Mouse (Mus musculus) embryonic facial prominence, embryonic 14.5 days (tissue): ENCODE measurements around the gene Pacsin3. TPM values are rescaled to one million over a fixed set of nuclear protein-coding genes. Genes with fewer than 3 reads are reported as not detected.
"Not testable (repeated sequence)": the region's sequence is repeated elsewhere in the genome, so short reads cannot be mapped to it uniquely, and the experiment has no call there.

Source experiments
- ATAC-seq: fragments of 200-750 bp; cut with Nextera tagmentation; 2 replicates; pipeline ENCODE4 v1.8.0; 2017; ENCODE audit warnings: low read depth, moderate number of reproducible peaks, moderate TSS enrichment
- DNase-seq: peaks from one replicate; pipeline ENCODE4 v3.0.0-alpha.2; 2015; ENCODE audit warnings: low spot score
- H3K27ac ChIP-seq: fragments of 300-500 bp; sonication (generic); replicated peaks from 2 replicates; pipeline ENCODE4 v1.5.1; 2014; ENCODE audit warnings: low read depth, mild to moderate bottlenecking, low read length, moderate library complexity
- H3K27me3 ChIP-seq: fragments of 300-500 bp; sonication (generic); replicated peaks from 2 replicates; pipeline ENCODE4 v1.6.1; 2014; ENCODE audit warnings: low read length; ENCODE audit not compliant: control insufficient read depth, insufficient read depth
- H3K36me3 ChIP-seq: fragments of 300-500 bp; sonication (generic); 2 replicates; pipeline ENCODE4 v1.6.1; 2014; ENCODE audit warnings: low read length, mixed read lengths; ENCODE audit not compliant: control insufficient read depth, insufficient read depth
- H3K4me1 ChIP-seq: fragments of 300-500 bp; sonication (generic); 2 replicates; pipeline ENCODE4 v1.6.1; 2014; ENCODE audit warnings: antibody characterized with exemption, low read length; ENCODE audit not compliant: control insufficient read depth, insufficient read depth
- H3K4me2 ChIP-seq: fragments of 300-500 bp; sonication (generic); 2 replicates; pipeline ENCODE4 v1.6.1; 2014; ENCODE audit warnings: low read depth, mild to moderate bottlenecking, low read length, moderate library complexity, mixed read lengths
- H3K4me3 ChIP-seq: fragments of 300-500 bp; sonication (generic); 2 replicates; pipeline ENCODE4 v1.5.1; 2014; ENCODE audit warnings: low read depth, mild to moderate bottlenecking, low read length
- H3K9ac ChIP-seq: fragments of 300-500 bp; sonication (generic); 2 replicates; pipeline ENCODE4 v1.6.1; 2014; ENCODE audit warnings: low read depth, mild to moderate bottlenecking, low read length, moderate library complexity, mixed read lengths
- H3K9me3 ChIP-seq: fragments of 300-500 bp; sonication (generic); 2 replicates; pipeline ENCODE4 v1.6.1; 2016; ENCODE audit warnings: low read length; ENCODE audit not compliant: control insufficient read depth
- WGBS: fragments of 180-500 bp; shearing (Covaris S2); extraction: QIAGEN DNeasy Blood & Tissue Kit; methylation state at CpG from one replicate; pipeline ENCODE4 v1.1.7; 2014; 5-methylcytosine and 5-hydroxymethylcytosine counted together
- polyA plus RNA-seq: library from polyadenylated mRNA; unstranded; fragments of >200 nt; fragmentation: Nextera tagmentation; extraction: Ambion mirVana; gene quantifications from 2 replicates; pipeline ENCODE4 v1.2.1, GENCODE M21; 2014

The Pacsin3 gene
- polyA plus RNA-seq, 1 experiment from 2014 or later = 64.3 TPM

DNA sequence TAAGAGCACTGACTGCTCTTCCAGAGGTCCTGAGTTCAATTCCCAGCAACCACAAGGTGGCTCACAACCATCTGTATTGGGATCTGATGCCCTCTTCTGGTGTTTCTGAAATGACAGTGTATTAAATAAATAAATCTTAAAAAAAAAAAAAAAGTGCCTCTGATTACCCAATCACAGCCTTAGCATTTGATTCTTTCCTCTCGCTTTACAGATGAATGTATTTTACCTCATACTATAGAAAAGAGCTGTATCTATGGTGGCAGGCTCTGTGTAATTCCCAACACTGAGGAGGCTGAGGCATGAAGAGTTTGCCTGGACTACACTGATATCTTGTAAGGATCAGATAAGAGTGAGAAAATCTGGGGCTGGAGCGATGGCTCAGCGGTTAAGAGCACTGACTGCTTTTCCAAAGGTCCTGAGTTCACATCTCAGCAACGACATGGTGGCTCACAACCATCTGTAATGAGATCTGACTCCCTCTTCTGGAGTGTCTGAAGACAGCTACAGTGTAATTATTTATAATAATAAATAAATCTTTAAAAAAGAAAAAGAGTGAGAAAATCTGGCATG lies 18.2 kb upstream of the Pacsin3 start:
- H3K27me3 ChIP-seq, H3K4me1 ChIP-seq, H3K9me3 ChIP-seq, DNase-seq, H3K36me3 ChIP-seq: not testable (repeated sequence)
- Histone ChIP-seq H3K27ac (peak overlapping the region; percentile 88), H3K4me2 (peak overlapping the region; percentile 79), H3K4me3 (peak overlapping the region; percentile 59), H3K9ac (peak overlapping the region; percentile 72)
- peak; percentile 38 for ATAC-seq
- 19% methylated on average over 4 of the region's 4 CpGs for WGBS

DNA sequence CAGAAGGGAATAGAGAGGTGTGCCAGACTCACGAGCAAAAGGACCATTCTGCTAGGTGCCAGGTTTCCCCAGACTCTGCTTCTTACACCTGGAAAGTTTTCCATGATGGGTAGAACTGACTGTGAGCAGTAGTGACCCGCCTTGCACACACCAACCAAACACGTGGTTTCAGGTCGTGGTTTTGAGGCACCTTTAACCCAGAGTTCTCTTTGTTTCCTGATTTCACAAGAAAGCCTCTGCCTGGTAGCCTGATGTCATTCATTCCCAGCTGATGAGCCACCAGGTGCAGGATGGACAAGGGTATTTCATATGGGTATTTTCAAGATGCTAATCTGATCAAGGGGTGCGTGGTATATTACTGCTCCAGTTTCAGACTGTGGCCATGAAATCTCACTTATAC lies 13.2 kb upstream of the Pacsin3 start:
- Histone ChIP-seq H3K4me3 (no peak overlapping the region), H3K27ac (no peak overlapping the region), H3K9ac (no peak overlapping the region), H3K9me3 (no peaks in the 10 kb centered on the region), H3K36me3 (no peaks in the 10 kb centered on the region), H3K27me3 (no peaks in the 10 kb centered on the region), H3K4me1 (no peaks in the 10 kb centered on the region), H3K4me2 (no peak overlapping the region)
- 64% methylated on average over 5 of the region's 5 CpGs for WGBS
- no peak for DNase-seq
- ATAC-seq = no peak

DNA sequence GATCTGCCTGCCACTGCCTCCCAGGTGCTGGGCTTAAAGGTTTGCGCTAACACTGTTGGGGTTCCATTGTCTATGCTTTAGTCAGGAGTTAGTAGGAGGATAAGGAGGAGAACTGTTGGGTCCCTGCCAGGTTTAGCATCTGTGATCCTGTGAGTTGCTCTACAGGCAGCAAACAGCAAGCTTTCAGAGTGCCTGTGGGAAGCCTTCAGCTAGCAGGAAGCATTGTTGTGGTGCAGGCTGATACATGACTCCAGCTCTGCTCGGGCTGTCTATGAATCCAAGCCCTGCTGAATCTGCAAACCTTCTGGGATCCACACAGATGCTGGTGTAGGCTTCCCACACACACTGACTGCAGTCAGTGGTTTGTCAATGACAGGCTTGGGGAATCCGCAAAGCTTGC lies 12.3 kb upstream of the Pacsin3 start:
- Histone ChIP-seq H3K4me2 (no peak overlapping the region), H3K4me1 (no peaks in the 10 kb centered on the region), H3K27ac (no peak overlapping the region), H3K4me3 (no peak overlapping the region), H3K36me3 (no peaks in the 10 kb centered on the region), H3K9ac (no peak overlapping the region), H3K27me3 (no peaks in the 10 kb centered on the region), H3K9me3 (no peaks in the 10 kb centered on the region)
- DNase-seq (peak; percentile 82), ATAC-seq (peak; percentile 84)
- WGBS = 43% methylated on average over 3 of the region's 3 CpGs

DNA sequence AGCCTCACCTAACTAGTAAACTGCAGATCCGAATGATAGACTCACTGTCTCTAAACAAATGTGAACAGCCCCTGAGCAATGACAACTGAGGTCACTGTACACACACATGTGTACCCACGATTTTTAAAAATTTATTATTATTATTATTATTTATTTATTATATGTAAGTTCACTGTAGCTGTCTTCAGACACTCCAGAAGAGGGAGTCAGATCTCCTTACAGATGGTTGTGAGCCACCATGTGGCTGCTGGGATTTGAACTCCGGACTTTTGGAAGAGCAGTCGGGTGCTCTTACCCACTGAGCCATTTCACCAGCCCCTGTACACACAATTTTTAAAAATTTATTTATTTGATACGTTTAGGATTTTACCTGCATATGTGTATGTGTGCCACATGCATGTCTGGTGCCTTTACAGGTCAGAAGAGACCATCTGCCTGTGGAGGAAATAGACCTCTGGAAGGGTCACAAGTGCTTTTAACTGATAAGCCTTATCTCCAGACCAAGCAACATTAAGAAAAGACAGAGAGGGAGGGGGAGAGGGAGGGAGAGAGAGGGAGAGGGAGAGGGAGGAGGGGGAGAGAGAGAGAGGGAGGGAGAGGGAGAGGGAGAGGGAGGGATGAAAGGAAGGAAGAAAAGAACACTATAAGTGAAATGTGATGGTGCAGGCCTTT lies 11.1 kb upstream of the Pacsin3 start:
- Histone ChIP-seq H3K9ac (no peak overlapping the region), H3K27ac (no peak overlapping the region), H3K27me3 (no peaks in the 10 kb centered on the region), H3K4me3 (no peak overlapping the region), H3K36me3 (no peaks in the 10 kb centered on the region), H3K4me1 (no peaks in the 10 kb centered on the region), H3K4me2 (no peak overlapping the region), H3K9me3 (no peaks in the 10 kb centered on the region)
- ATAC-seq = no peak
- WGBS = 81% methylated on average over 5 of the region's 5 CpGs
- no peak for DNase-seq

DNA sequence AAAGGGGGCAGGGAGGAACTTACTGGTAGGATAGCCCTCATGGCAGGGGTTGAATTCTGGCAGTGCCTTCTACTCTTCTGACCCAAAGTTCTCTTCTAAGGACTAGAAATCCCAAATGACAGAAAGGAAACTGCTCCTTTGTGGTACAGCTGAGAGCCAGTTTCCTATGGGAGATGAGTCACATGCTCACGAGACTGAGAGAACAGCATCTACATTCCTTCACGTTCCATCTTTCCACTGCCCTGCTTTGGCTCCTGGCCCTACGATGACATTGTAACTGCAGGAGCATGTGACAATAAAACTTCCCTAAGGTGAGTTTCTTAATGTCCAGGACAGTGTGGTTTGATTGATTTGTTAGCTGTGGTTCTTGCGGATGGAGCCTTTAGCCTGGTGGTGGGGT lies 7.4 kb upstream of the Pacsin3 start:
- H3K36me3 ChIP-seq = no peaks in the 10 kb centered on the region
- H3K4me3 ChIP-seq = no peak overlapping the region
- no peak overlapping the region for H3K27ac ChIP-seq
- no peak overlapping the region for H3K9ac ChIP-seq
- H3K9me3 ChIP-seq = no peaks in the 10 kb centered on the region
- H3K27me3 ChIP-seq = no peaks in the 10 kb centered on the region
- DNase-seq = no peak
- no peaks in the 10 kb centered on the region for H3K4me1 ChIP-seq
- ATAC-seq = no peak
- WGBS = 88% methylated on average over 4 of the region's 4 CpGs
- H3K4me2 ChIP-seq = no peak overlapping the region

DNA sequence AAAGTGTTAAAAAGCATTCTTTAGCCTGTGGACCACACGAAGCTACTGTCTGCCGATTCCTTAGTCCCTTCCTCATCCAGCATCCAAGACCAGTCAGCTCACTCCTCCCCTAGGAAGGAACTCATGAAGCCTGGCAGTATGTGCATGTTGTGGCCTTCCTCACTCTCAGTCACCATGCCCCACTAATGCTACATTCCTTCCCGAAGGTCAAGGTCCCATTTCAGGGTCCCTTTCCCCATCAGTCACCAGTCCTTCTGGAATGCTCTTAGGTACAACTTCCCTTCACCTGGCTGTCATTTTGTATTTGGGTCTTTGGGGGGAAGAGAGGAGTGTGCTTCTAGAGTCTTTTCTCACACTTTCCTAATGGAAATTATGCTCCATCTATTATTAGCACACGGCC lies 3.8 kb upstream of the Pacsin3 start:
- Histone ChIP-seq H3K4me1 (peaks cover 6% of the 10 kb centered on the region), H3K27ac (no peak overlapping the region), H3K9me3 (no peaks in the 10 kb centered on the region), H3K4me3 (no peak overlapping the region), H3K36me3 (no peaks in the 10 kb centered on the region), H3K9ac (no peak overlapping the region), H3K4me2 (no peak overlapping the region), H3K27me3 (no peaks in the 10 kb centered on the region; the same call in 1 of the 2 replicates)
- DNase-seq (no peak), ATAC-seq (no peak)
- WGBS = 64% methylated on average over 4 of the region's 4 CpGs

DNA sequence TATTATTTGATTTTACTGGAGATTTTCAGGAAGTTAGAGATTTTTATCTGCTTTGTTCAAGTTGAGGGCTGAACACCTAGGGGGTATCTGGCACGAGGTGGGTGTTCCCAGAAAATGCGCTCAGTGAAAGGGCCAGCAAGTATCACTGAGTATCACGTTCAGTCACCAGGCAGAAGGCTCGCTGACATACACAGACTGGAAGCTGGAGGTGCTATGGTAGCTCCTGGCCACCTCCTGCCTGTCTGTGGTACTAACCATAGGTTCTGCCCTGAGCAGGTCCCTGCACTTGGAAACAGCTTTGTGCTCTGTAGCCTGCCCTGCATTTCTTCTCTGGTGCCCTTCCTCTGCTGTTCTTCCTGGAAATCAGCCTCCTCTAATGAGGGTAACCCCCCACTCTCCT lies 3.2 kb upstream of the Pacsin3 start:
- DNase-seq (no peak), ATAC-seq (no peak)
- H3K27ac ChIP-seq = no peak overlapping the region
- no peak overlapping the region for H3K4me3 ChIP-seq
- H3K27me3 ChIP-seq = no peaks in the 10 kb centered on the region; the same call in 1 of the 2 replicates
- peaks cover 6% of the 10 kb centered on the region for H3K4me1 ChIP-seq
- H3K9me3 ChIP-seq = no peaks in the 10 kb centered on the region
- no peak overlapping the region for H3K4me2 ChIP-seq
- H3K36me3 ChIP-seq = no peaks in the 10 kb centered on the region
- H3K9ac ChIP-seq = no peak overlapping the region
- WGBS = 41% methylated on average over 4 of the region's 4 CpGs

DNA sequence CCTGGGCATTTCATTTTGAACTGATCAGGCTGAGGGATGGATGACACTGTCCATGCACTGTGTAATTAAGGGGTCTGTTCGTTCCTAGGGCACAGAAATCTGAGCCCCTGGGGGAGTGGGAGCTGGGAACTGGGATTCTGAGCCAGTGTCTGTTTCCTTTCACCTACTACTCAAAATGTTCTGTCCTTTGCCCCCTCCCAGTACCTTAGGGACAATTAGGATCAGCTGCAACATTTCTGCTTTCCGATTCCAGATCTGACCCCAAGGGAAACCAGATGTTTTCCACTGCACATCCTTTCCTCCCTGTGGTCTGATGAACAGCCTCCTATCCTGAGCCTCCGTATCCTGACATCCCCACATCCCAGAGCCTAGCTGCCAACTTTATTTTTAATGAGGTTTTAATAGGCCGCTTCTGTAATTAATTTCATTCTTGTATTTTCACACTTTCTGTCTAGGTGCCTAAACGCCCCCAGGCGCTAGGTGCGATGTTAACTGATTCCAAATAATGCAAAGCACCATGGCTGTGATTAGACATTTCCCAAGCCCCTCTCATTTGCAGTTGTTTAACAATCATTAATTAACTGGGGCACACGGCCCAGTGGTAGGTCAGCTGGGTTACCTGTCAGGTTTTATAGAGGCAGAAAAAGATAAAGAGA lies 901 bp upstream of the Pacsin3 start:
- 22% methylated on average over 8 of the region's 8 CpGs for WGBS
- no peak for DNase-seq
- Histone ChIP-seq H3K9me3 (no peaks in the 10 kb centered on the region), H3K4me3 (no peak overlapping the region), H3K36me3 (no peaks in the 10 kb centered on the region), H3K4me2 (no peak overlapping the region), H3K27me3 (no peaks in the 10 kb centered on the region; the same call in 1 of the 2 replicates), H3K27ac (no peak overlapping the region), H3K4me1 (peaks cover 16% of the 10 kb centered on the region), H3K9ac (no peak overlapping the region)
- ATAC-seq = no peak
